Mouse (Mus musculus): ENCODE data around the gene Patl2.

DNA sequence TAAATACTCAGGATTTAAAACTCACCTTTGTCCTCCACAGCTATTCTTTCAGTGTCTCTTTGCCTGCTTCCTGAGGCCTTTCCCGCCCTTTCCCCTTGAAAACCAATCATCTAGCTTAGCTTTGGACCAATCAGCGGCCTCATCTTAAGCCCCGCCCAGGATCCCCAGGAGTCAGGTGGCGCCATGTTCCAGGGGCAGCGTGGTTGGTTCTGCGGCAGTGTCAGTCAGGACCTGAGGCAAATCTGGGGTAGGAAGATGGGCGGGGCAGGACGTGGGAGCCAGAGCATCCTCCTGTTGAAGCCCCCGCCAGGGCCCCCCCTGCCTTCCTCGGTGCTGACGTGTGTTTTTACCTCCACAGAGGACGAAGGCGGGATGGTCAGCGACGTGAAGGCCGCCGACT lies at the start of gene Patl2, which contains the start of gene Terb2:
- no peak for TF ChIP-seq CTCF (IDR thresholded peaks at IDR 0.05; ENCODE audit: extremely low read depth, insufficient read length, insufficient replicate concordance, low read depth, low read length)
- TF ChIP-seq POLR2A (IDR thresholded peaks at IDR 0.05; ENCODE audit: low read depth, low read length): no peak

All from small intestine, adult 2 months (tissue).